Mouse (Mus musculus): ENCODE results near the gene Pnrc2. TPM values are rescaled to one million over a fixed set of nuclear protein-coding genes. Genes with fewer than 3 reads are reported as not detected.

Pnrc2 gene
- polyA plus RNA-seq (2017; shearing (Covaris generic)) = 195 TPM

DNA sequence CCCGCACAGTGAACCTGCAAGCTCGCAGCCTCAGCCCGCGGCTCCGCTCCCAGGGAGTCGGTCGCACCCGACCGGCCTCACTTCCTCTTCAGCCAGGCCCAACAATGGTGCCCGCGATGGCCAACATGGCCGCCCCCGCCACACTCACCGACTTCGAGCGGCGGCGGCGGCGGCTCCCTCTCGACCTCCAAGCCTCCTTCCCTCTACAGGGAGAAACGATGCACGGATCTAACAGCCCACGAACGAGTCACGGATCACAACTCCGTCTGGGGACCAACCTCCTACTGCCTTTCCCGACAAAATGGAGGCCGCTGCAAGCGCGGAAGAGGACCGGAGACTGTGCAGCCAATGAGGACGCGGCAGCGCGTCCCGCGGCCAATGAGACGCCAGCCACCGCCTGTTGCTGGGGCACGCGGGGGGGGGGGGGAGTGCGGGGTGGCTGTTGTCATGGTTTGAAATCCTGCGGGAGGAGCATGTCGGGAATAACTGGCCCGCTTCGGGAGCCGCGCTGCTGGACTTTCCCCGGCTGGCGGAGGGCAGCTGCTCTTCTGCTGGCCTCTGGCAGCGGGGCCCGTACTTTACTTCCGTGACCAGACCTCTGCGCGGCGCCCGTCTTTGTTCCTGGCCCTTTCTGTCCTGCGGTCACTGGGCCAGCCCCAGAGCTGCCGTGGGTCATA lies at the start of gene Pnrc2:
Gene Pnrc2 (minus strand): TSS at position 325 of the 677 bp plus-strand sequence.

DNA sequence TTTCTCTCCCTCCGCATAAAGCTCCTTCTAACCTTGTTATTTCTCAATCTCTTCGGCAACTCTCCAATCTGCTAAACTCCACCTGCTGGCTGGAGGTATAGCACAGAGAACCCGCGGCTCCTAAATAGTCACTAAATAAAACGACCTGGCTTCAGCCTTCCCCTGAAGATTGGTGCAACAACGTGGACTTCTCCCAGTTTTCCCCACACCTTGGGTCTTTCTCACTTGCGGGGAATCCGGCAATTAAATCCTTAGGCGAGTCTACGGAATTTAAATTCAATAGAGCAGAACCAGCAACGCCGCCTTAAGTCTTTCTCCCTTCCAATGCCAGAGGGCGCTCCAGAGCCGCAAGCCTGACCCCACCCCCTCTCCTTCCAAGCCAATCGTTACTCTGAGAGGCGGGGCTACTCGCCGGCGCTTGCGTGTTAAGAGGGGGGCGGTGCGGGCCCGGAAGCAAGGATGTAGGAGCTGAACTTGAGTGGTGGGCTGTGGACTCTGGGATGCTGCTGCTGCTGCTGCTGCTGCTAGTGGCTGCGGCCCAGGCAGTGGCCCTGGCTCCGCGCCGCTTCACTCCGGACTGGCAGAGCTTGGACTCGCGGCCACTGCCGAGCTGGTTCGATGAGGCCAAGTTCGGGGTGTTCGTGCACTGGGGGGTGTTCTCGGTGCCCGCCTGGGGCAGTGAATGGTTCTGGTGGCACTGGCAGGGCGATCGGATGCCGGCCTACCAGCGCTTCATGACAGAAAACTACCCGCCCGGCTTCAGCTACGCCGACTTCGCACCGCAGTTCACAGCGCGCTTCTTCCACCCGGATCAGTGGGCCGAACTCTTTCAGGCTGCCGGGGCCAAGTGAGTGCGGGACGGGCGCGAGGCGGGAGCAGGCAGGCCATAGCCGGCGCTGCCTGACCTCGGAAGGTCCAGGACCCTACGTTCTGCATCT lies 46.9 kb upstream of the Pnrc2 start, which contains the start of gene Fuca1:
Gene Fuca1 (plus strand): TSS at position 432 of the 938 bp plus-strand sequence.

DNA sequence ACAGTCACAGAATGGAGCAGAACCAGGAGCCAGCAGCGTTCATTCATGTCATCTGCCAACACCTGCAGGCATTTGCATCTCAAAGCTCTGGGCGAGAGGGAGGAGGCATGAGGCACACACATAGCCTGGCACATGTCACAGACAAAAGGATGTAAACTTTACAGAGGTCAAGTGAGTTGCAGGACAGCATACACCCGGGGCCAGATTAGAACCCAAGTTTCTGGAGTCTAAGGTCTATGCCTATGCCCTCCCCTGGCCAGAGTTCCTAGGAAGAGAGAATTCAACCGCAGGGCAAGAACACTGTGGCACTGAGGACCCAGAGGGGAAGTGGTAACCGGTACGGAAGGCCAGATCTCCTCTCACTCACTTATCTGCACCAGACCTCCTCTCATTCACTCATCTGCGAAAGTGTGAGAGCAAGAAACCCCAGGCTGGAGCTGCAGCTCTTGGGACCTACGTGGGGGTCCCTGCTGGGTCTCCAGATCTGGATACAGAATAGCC lies 21.5 kb upstream of the Pnrc2 start, which contains the start of gene Cnr2:
Gene Cnr2 (plus strand): TSS at position 324 of the 501 bp plus-strand sequence.

DNA sequence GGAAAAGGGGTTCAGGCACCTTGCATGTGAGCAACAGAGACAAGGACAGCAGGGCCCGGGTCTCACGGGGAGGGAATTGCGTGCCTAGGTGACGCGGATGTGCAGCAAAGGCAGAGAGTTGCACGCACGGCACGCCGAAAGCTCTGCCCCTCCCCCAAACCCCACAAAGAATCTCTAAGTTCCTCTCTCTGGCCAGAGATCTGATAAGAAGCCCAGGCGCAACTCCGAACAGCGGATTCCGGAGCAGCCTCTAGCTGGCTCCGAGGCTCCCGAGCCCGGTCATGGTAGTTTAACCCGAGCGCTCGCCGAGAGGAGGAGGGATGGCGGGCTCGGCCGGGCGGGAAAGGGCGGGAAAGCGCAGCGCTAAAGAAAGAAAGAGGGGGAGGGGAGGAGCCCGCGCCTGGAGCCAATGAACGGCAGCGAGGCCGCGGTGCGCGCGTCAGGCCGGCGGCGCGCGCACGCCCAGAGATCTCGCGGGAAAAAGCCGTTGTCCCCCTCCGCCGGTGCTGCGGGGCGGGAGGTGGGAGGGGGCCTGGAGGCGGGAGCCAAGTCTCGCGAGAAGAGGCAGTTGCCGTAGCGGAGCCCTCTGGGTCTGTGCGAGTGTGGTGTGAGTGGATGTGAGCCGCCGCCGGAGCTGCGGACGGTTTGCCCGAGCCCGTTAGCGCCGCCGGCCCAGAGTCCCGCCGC lies 18.0 kb downstream of the Pnrc2 start, which contains the start of gene Srsf10:
Gene Srsf10 (plus strand): TSS at position 212 of the 687 bp plus-strand sequence.

Other genes starting within 250 kb of the Pnrc2 start
- gene Ifnlr1, start 187.6 kb downstream of the Pnrc2 start, polyA plus RNA-seq (2017; shearing (Covaris generic)) = not detected
- not detected for gene Il22ra1, start 145.7 kb downstream of the Pnrc2 start, polyA plus RNA-seq (2017; shearing (Covaris generic))
- not detected for gene Myom3, start 114.1 kb downstream of the Pnrc2 start, polyA plus RNA-seq (2017; shearing (Covaris generic))
- gene Srsf10, start 18.1 kb downstream of the Pnrc2 start, polyA plus RNA-seq (2017; shearing (Covaris generic)) = 158 TPM
- 15.4 TPM for gene Cnr2, start 21.5 kb upstream of the Pnrc2 start, polyA plus RNA-seq (2017; shearing (Covaris generic))
- gene Fuca1, start 46.9 kb upstream of the Pnrc2 start, polyA plus RNA-seq (2017; shearing (Covaris generic)) = 88.7 TPM
- gene Hmgcl, start 72.6 kb upstream of the Pnrc2 start, polyA plus RNA-seq (2017; shearing (Covaris generic)) = 70.9 TPM
- 21.5 TPM for gene Gale, start 89.9 kb upstream of the Pnrc2 start, polyA plus RNA-seq (2017; shearing (Covaris generic))
- gene Lypla2, start 98.8 kb upstream of the Pnrc2 start, polyA plus RNA-seq (2017; shearing (Covaris generic)) = 308 TPM
- gene Pithd1, start 113.4 kb upstream of the Pnrc2 start, polyA plus RNA-seq (2017; shearing (Covaris generic)) = 77.8 TPM
- gene Eloa, start 147.9 kb upstream of the Pnrc2 start, polyA plus RNA-seq (2017; shearing (Covaris generic)) = 50.7 TPM
- gene Rpl11, start 179.6 kb upstream of the Pnrc2 start, polyA plus RNA-seq (2017; shearing (Covaris generic)) = 326 TPM

Measured in CD4-positive, CD25-positive, alpha-beta regulatory T cell (primary cell).